Mouse (Mus musculus) MEL (cell line): ENCODE results near the gene Dis3l2. TPM values are rescaled to one million over a fixed set of nuclear protein-coding genes. Genes with fewer than 3 reads are reported as not detected.

ENCODE experiments used
- DNase-seq: peaks from one replicate; pipeline ENCODE4 v3.0.0; 2011; ENCODE audit warnings: low read depth, low spot score
- H3K27ac ChIP-seq: 2 replicates; pipeline ENCODE4 v1.5.1; 2012; ENCODE audit warnings: low read depth, mild to moderate bottlenecking, control low read depth, low read length, moderate library complexity; ENCODE audit not compliant: control insufficient read depth
- H3K27me3 ChIP-seq, 2 experiments: fragments of 150-350 bp in 1 of 2; sonication (generic) in 1 of 2; 2 replicates each; pipeline ENCODE4 v1.6.1; 2012; ENCODE audit warnings: low read length in 2 of 2, mild to moderate bottlenecking in 2 of 2, improper control_type of control experiment in 1 of 2, moderate library complexity in 1 of 2; ENCODE audit not compliant: insufficient read depth in 2 of 2, control insufficient read depth in 1 of 2
- H3K36me3 ChIP-seq, 2 experiments: 2 replicates each; pipeline ENCODE4 v1.6.1; 2012 to 2014; ENCODE audit warnings: low read length in 2 of 2, improper control_type of control experiment in 1 of 2, inconsistent platforms in 1 of 2, mild to moderate bottlenecking in 1 of 2; ENCODE audit not compliant: insufficient read depth in 2 of 2, control insufficient read depth in 1 of 2
- H3K4me1 ChIP-seq, 2 experiments: fragments of 150-350 bp in 1 of 2; sonication (generic) in 1 of 2; 2 replicates each; pipeline ENCODE4 v1.6.1; 2012; ENCODE audit warnings: low read length in 2 of 2, improper control_type of control experiment in 1 of 2, mild to moderate bottlenecking in 1 of 2; ENCODE audit not compliant: insufficient read depth in 2 of 2, control insufficient read depth in 1 of 2
- H3K4me3 ChIP-seq, 2 experiments: fragments of 150-350 bp in 1 of 2; sonication (generic) in 1 of 2; 2 replicates each; pipeline ENCODE4 v1.5.1; 2012; ENCODE audit warnings: low read depth in 2 of 2, low read length in 2 of 2, mild to moderate bottlenecking in 2 of 2, moderate library complexity in 2 of 2, control low read depth in 1 of 2, improper control_type of control experiment in 1 of 2; ENCODE audit not compliant: control insufficient read depth in 1 of 2, insufficient read depth in 1 of 2
- H3K79me2 ChIP-seq: 2 replicates; pipeline ENCODE4 v1.6.1; 2012; ENCODE audit warnings: mild to moderate bottlenecking, low read length, moderate library complexity; ENCODE audit not compliant: control insufficient read depth, poor library complexity, insufficient read depth
- H3K9ac ChIP-seq: 2 replicates; pipeline ENCODE4 v1.6.1; 2012; ENCODE audit warnings: low read depth, mild to moderate bottlenecking, control low read depth, low read length, moderate library complexity; ENCODE audit not compliant: control insufficient read depth, poor library complexity, severe bottlenecking
- H3K9me3 ChIP-seq: fragments of 150-350 bp; sonication (generic); replicated peaks from 2 replicates; pipeline ENCODE4 v1.6.1; 2012; ENCODE audit warnings: mild to moderate bottlenecking, low read length, improper control_type of control experiment, moderate library complexity; ENCODE audit not compliant: insufficient read depth
- BHLHE40 ChIP-seq: IDR thresholded peaks from 2 replicates; pipeline ENCODE4 v1.6.1; 2012; ENCODE audit warnings: low read depth, mild to moderate bottlenecking, inconsistent platforms, low read length, improper control_type of control experiment, borderline replicate concordance
- CHD1 ChIP-seq: IDR thresholded peaks from 2 replicates; pipeline ENCODE4 v1.6.1; 2012; ENCODE audit warnings: low read depth, mild to moderate bottlenecking, inconsistent platforms, low read length, improper control_type of control experiment
- CHD2 ChIP-seq: IDR thresholded peaks from 2 replicates; pipeline ENCODE4 v1.6.1; 2011; ENCODE audit warnings: low read length, improper control_type of control experiment
- E2F4 ChIP-seq: IDR thresholded peaks from 2 replicates; pipeline ENCODE4 v1.6.1; 2011; ENCODE audit warnings: low read depth, low read length, improper control_type of control experiment, borderline replicate concordance
- EP300 ChIP-seq, 2 experiments: IDR thresholded peaks; 2 replicates each; pipeline ENCODE4 v1.6.1; 2011; ENCODE audit warnings: improper control_type of control experiment in 2 of 2, low read length in 2 of 2, low read depth in 1 of 2, mild to moderate bottlenecking in 1 of 2
- JUND ChIP-seq: IDR thresholded peaks from 2 replicates; pipeline ENCODE4 v1.6.1; 2011; ENCODE audit warnings: low read depth, mild to moderate bottlenecking, improper control_type of control experiment, low read length
- KAT2A ChIP-seq: conservative IDR thresholded peaks from 2 replicates; pipeline ENCODE4 v1.6.1; 2012; ENCODE audit warnings: low read depth, low read length, improper control_type of control experiment, inconsistent platforms
- MAFK ChIP-seq: IDR thresholded peaks from 2 replicates; pipeline ENCODE4 v1.6.1; 2011; ENCODE audit warnings: low read depth, mild to moderate bottlenecking, low read length, improper control_type of control experiment, borderline replicate concordance
- MXI1 ChIP-seq: IDR thresholded peaks from 2 replicates; pipeline ENCODE4 v1.6.1; 2011; ENCODE audit warnings: mild to moderate bottlenecking, low read depth, low read length, improper control_type of control experiment
- MYB ChIP-seq: IDR thresholded peaks from 2 replicates; pipeline ENCODE4 v1.6.1; 2011; ENCODE audit warnings: mild to moderate bottlenecking, low read depth, low read length, improper control_type of control experiment
- MYC ChIP-seq: IDR thresholded peaks from 2 replicates; pipeline ENCODE4 v1.6.1; 2011; ENCODE audit warnings: low read depth, mild to moderate bottlenecking, low read length, improper control_type of control experiment, moderate library complexity
- NELFE ChIP-seq: IDR thresholded peaks from 2 replicates; pipeline ENCODE4 v1.6.1; 2011; ENCODE audit warnings: low read depth, low read length, improper control_type of control experiment
- NRF1 ChIP-seq: IDR thresholded peaks from 2 replicates; pipeline ENCODE4 v1.6.1; 2014; ENCODE audit warnings: low read depth, mild to moderate bottlenecking, inconsistent platforms, low read length, improper control_type of control experiment, moderate library complexity; ENCODE audit not compliant: poor library complexity, insufficient read depth, severe bottlenecking
- POLR2AphosphoS2 ChIP-seq: IDR thresholded peaks from 2 replicates; pipeline ENCODE4 v1.6.1; 2011; ENCODE audit warnings: low read length, improper control_type of control experiment
- POLR2AphosphoS5 ChIP-seq: IDR thresholded peaks from 2 replicates; pipeline ENCODE4 v1.6.1; 2012; ENCODE audit warnings: low read depth, borderline replicate concordance, mild to moderate bottlenecking, inconsistent platforms, low read length, moderate library complexity, mixed read lengths
- RCOR1 ChIP-seq: IDR thresholded peaks from 2 replicates; pipeline ENCODE4 v1.6.1; 2012; ENCODE audit warnings: low read depth, mild to moderate bottlenecking, inconsistent platforms, low read length, improper control_type of control experiment
- SIN3A ChIP-seq: IDR thresholded peaks from 2 replicates; pipeline ENCODE4 v1.6.1; 2012; ENCODE audit warnings: low read length, improper control_type of control experiment, inconsistent platforms
- TAL1 ChIP-seq: IDR thresholded peaks from 2 replicates; pipeline ENCODE4 v1.6.1; 2012; ENCODE audit warnings: mild to moderate bottlenecking, inconsistent platforms, low read length, moderate library complexity, mixed read lengths
- TBP ChIP-seq: IDR thresholded peaks from 2 replicates; pipeline ENCODE4 v1.8.0; 2011; ENCODE audit warnings: low read depth, low read length, improper control_type of control experiment
- UBTF ChIP-seq: IDR thresholded peaks from 2 replicates; pipeline ENCODE4 v1.6.1; 2012; ENCODE audit warnings: low read depth, mild to moderate bottlenecking, inconsistent platforms, low read length, improper control_type of control experiment, moderate library complexity, borderline replicate concordance; ENCODE audit not compliant: insufficient read depth
- USF2 ChIP-seq, 2 experiments: IDR thresholded peaks; 2 replicates each; pipeline ENCODE4 v1.6.1; 2011 to 2012; ENCODE audit warnings: improper control_type of control experiment in 2 of 2, low read length in 2 of 2, borderline replicate concordance in 1 of 2, inconsistent platforms in 1 of 2, low read depth in 1 of 2, mild to moderate bottlenecking in 1 of 2; ENCODE audit not compliant: insufficient read depth in 1 of 2
- ZC3H11A ChIP-seq: IDR thresholded peaks from 2 replicates; pipeline ENCODE4 v1.6.1; 2012; ENCODE audit warnings: low read depth, mild to moderate bottlenecking, inconsistent platforms, low read length, improper control_type of control experiment
- ZKSCAN1 ChIP-seq: IDR thresholded peaks from 2 replicates; pipeline ENCODE4 v1.6.1; 2012; ENCODE audit warnings: low read depth, mild to moderate bottlenecking, inconsistent platforms, low read length, improper control_type of control experiment, moderate library complexity
- ZMIZ1 ChIP-seq: IDR thresholded peaks from 2 replicates; pipeline ENCODE4 v1.6.1; 2012; ENCODE audit warnings: low read depth, mild to moderate bottlenecking, inconsistent platforms, low read length, improper control_type of control experiment, moderate library complexity
- ZNF384 ChIP-seq: IDR thresholded peaks from 2 replicates; pipeline ENCODE4 v1.6.1; 2012; ENCODE audit warnings: low read depth, mild to moderate bottlenecking, inconsistent platforms, low read length, improper control_type of control experiment
- polyA plus RNA-seq, 2 experiments: library from polyadenylated mRNA; stranded (reverse) in 1 of 2; unstranded in 1 of 2; fragments of >175 nt in 1 of 2; fragments of >200 nt in 1 of 2; gene quantifications; 2 replicates each; pipeline versions ENCODE4 v1.2.1 to v1.2.4; 2012; ENCODE audit warnings: low replicate concordance in 2 of 2, low read depth in 1 of 2; ENCODE audit not compliant: insufficient read length in 2 of 2, insufficient read depth in 1 of 2, missing spikeins in 1 of 2
- total RNA-seq: library from RNA; depleted of rRNA; stranded (reverse); fragments of 300-350 nt; gene quantifications from 2 replicates; pipeline ENCODE4 v1.2.3, GENCODE M21; 2012

The Dis3l2 gene
- total and polyA plus RNA-seq, 3 experiments = 16.9 to 17.3 TPM; not detected in 1

- H3K36me3 ChIP-seq = no peaks in the 10 kb centered on the region; a peak in 1 of 4 replicates
- H3K79me2 ChIP-seq = no peaks in the 10 kb centered on the region
- DNase-seq = no peak
- H3K9me3 ChIP-seq = no peaks in the 10 kb centered on the region
- no peak overlapping the region for H3K4me3 ChIP-seq
- no peaks in the 10 kb centered on the region; a peak in 1 of 4 replicates for H3K4me1 ChIP-seq
- H3K9ac ChIP-seq = no peak overlapping the region
- no peak overlapping the region for H3K27ac ChIP-seq
- H3K27me3 ChIP-seq = no peaks in the 10 kb centered on the region
- TF ChIP-seq USF2 (IDR thresholded peaks at IDR 0.05; ENCODE audit: borderline replicate concordance in 1 of 2, insufficient read depth in 1 of 2, low read depth in 1 of 2, low read length in 2 of 2) = no peak
- TF ChIP-seq SIN3A = no peak
- TF ChIP-seq NELFE = no peak
- TF ChIP-seq MYB = no peak
- TF ChIP-seq ZNF384 = no peak
- TF ChIP-seq RCOR1 = no peak
- no peak for TF ChIP-seq POLR2AphosphoS5
- TF ChIP-seq MYC = no peak
- TF ChIP-seq POLR2AphosphoS2 = no peak
- no peak for TF ChIP-seq ZC3H11A
- TF ChIP-seq TAL1 = no peak
These were observed 290.4 kb downstream of the Dis3l2 start for GRCm38 (mm10) chr1:86994023-86994422.

DNA sequence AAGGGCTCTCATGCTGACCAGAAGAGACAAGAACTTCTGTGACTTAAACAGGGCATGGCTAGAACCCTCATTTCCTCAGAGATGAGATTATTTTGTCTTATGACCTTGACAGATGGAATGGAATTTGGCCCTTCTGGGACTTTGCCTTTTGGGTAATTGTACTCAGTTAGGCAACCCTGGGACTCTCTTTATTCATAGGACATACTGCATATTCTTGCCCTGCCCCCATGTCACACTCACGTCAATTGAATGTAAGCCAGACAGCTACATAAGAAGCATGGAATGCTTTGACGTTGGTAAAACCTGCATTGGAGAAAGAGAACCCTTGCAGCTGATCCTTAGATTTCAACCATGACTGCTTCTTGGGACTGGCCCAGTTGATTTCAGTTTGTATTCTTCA is 294.4 kb downstream of the Dis3l2 start:
- H3K79me2 ChIP-seq = no peaks in the 10 kb centered on the region
- DNase-seq = no peak
- no peak overlapping the region for H3K4me3 ChIP-seq

DNA sequence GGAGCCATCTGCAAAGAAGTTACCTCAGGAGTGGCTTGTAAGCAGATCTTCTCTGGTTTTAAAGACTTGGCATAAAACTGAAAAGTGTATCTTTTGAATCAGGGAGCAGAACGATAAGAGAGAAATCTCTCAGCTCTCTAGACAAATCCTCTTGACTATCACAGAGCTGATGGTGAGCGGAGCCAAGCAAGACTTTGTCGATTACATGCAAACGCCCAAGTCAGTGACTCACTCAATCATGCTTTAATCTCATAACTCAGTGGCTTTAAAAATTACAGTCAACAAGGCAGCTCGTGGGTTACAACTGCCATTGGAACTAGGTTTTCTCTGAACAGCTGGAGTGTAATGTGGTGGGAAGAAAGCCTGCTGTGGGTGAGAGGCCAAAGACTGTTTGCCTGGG is 297.8 kb downstream of the Dis3l2 start:
- H3K4me1 ChIP-seq = peaks cover 0 to 5% of the 10 kb centered on the region in 2 experiments; a peak in 2 of 4 replicates
- no peak overlapping the region for H3K9ac ChIP-seq
- no peaks in the 10 kb centered on the region for H3K27me3 ChIP-seq
- DNase-seq = no peak
- TF ChIP-seq POLR2AphosphoS2 = no peak
- TF ChIP-seq ZKSCAN1 = no peak
- no peak for TF ChIP-seq NRF1
- no peak for TF ChIP-seq UBTF
- no peak for TF ChIP-seq MYC
- no peak for TF ChIP-seq ZC3H11A
- no peak for TF ChIP-seq POLR2AphosphoS5
- no peak for TF ChIP-seq KAT2A
- TF ChIP-seq ZMIZ1 = no peak
- no peak for TF ChIP-seq TBP
- TF ChIP-seq CHD1 = no peak
- TF ChIP-seq E2F4 = no peak
- no peak for TF ChIP-seq CHD2
- no peak for TF ChIP-seq JUND
- no peak for TF ChIP-seq MAFK
- TF ChIP-seq ZNF384 = no peak
- TF ChIP-seq EP300 (IDR thresholded peaks at IDR 0.05; ENCODE audit: low read depth in 1 of 2, low read length in 2 of 2) = no peak
- no peak for TF ChIP-seq BHLHE40
- TF ChIP-seq MXI1 = no peak
- H3K79me2 ChIP-seq = no peaks in the 10 kb centered on the region
- no peaks in the 10 kb centered on the region; a peak in 1 of 4 replicates for H3K36me3 ChIP-seq
- no peak overlapping the region for H3K4me3 ChIP-seq
- no peak overlapping the region for H3K27ac ChIP-seq
- H3K9me3 ChIP-seq = no peaks in the 10 kb centered on the region

More for the DNA sequence above, 294.4 kb downstream of the Dis3l2 start:
- Histone ChIP-seq H3K36me3 (no peaks in the 10 kb centered on the region), H3K4me1 (no peaks in the 10 kb centered on the region), H3K27me3 (no peaks in the 10 kb centered on the region), H3K9me3 (no peaks in the 10 kb centered on the region), H3K9ac (no peak overlapping the region), H3K27ac (no peak overlapping the region)
- TF ChIP-seq TBP (no peak), RCOR1 (no peak)
